15 mouse cellular contexts compared by ENCODE assay signal in the genomic region with DNA sequence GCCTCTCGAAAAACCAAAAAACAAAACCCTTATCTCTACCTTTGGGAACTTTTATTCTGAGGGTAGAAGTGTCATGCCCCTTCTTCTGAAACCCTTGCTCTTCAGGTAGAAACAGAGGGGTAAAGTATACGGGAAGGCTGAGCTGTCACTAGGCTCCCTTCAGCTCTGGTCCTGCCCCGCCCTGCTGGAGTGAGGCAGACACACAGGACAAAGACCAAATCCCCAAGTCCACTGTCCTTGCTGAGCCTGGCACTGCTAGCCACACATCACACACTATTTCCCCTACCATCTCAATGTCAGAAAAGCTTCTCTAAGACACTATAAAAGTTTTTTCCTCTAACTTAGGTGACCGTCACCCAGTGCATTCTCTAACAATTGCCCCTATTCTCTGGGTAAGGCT. TPM values are rescaled to one million over a fixed set of nuclear protein-coding genes. Genes with fewer than 3 reads are reported as not detected.
"Had no signal": no experiment of that assay in that cellular context is flagged by ENCODE, and none has a peak within 500 bp of the region (broad histone marks: within the 10 kb centered on the region; RNA-seq: fewer than 3 reads in every experiment).

No protein-coding gene starts in this region.

- H3K9ac ChIP-seq: hindbrain, embryonic 14.5 days; limb, embryonic 13.5 days; neural tube, embryonic 15.5 days had no signal

- H3K4me3 ChIP-seq: limb, embryonic 13.5 days; midbrain, embryonic 10.5 days; myocyte; neural tube, embryonic 15.5 days had no signal

- H3K36me3 ChIP-seq: neural tube, embryonic 15.5 days had no signal

- H3K27ac ChIP-seq: hindbrain, embryonic 14.5 days; limb, embryonic 13.5 days; midbrain, embryonic 10.5 days; neural tube, embryonic 15.5 days had no signal

- H3K9me3 ChIP-seq: limb, embryonic 13.5 days; midbrain, embryonic 10.5 days; neural tube, embryonic 15.5 days had no signal

- H3K4me2 ChIP-seq: hindbrain, embryonic 14.5 days; limb, embryonic 13.5 days; neural tube, embryonic 15.5 days had no signal

- DNase-seq: kidney, adult 18-20 months; layer of hippocampus, adult 9-11 months; left cerebral cortex, postnatal 4 days; lung, adult 18-20 months; midbrain, embryonic 14.5 days; right cerebral cortex, adult 18-20 months; right cerebral cortex, postnatal 25 days; thymus, adult 18-20 months; thymus, postnatal 14 days had no signal

- H3K27me3 ChIP-seq: limb, embryonic 13.5 days; neural tube, embryonic 15.5 days had no signal

RNA-seq across cellular contexts. Expression of a gene that starts 39.3 kb away (rescaled TPM):
- polyA plus RNA-seq: midbrain, embryonic 10.5 days; neural tube, embryonic 11.5 days had no signal
